Mouse (Mus musculus) hindbrain, embryonic 14.5 days (tissue): ENCODE measurements around the gene Mxra8. TPM values are rescaled to one million over a fixed set of nuclear protein-coding genes. Genes with fewer than 3 reads are reported as not detected.
A peak's percentile ranks its signal among the peaks of the same experiment; 100 is the strongest.

Source experiments
- ATAC-seq: fragments of 200-750 bp; cut with Nextera tagmentation; 2 replicates; pipeline ENCODE4 v1.8.0; 2017; ENCODE audit warnings: moderate number of reproducible peaks, mild to moderate bottlenecking, moderate TSS enrichment, moderate library complexity; ENCODE audit not compliant: low FRiP score
- DNase-seq: peaks from one replicate; pipeline ENCODE4 v3.0.0-alpha.2; 2015; ENCODE audit warnings: low spot score
- H3K27ac ChIP-seq: fragments of 300-500 bp; sonication (generic); 2 replicates; pipeline ENCODE4 v1.5.1; 2014; ENCODE audit warnings: mild to moderate bottlenecking, moderate library complexity
- H3K27me3 ChIP-seq: fragments of 300-500 bp; sonication (generic); 2 replicates; pipeline ENCODE4 v1.6.1; 2014; ENCODE audit warnings: mild to moderate bottlenecking, low read length, mixed read lengths; ENCODE audit not compliant: control insufficient read depth, insufficient read depth
- H3K36me3 ChIP-seq: fragments of 300-500 bp; sonication (generic); replicated peaks from 2 replicates; pipeline ENCODE4 v1.6.1; 2014; ENCODE audit not compliant: control insufficient read depth, insufficient read depth
- H3K4me1 ChIP-seq: fragments of 300-500 bp; sonication (generic); replicated peaks from 2 replicates; pipeline ENCODE4 v1.6.1; 2014; ENCODE audit warnings: antibody characterized with exemption, low read length, mixed read lengths; ENCODE audit not compliant: control insufficient read depth, insufficient read depth
- H3K4me2 ChIP-seq: fragments of 300-500 bp; sonication (generic); replicated peaks from 2 replicates; pipeline ENCODE4 v1.6.1; 2014; ENCODE audit warnings: mild to moderate bottlenecking, moderate library complexity
- H3K4me3 ChIP-seq: fragments of 300-500 bp; sonication (generic); replicated peaks from 2 replicates; pipeline ENCODE4 v1.5.1; 2014; ENCODE audit warnings: mild to moderate bottlenecking, low read length
- H3K9ac ChIP-seq: fragments of 300-500 bp; sonication (generic); 2 replicates; pipeline ENCODE4 v1.6.1; 2014
- H3K9me3 ChIP-seq: fragments of 300-500 bp; sonication (generic); 2 replicates; pipeline ENCODE4 v1.6.1; 2016; ENCODE audit warnings: low read length; ENCODE audit not compliant: control insufficient read depth
- WGBS: fragments of 180-500 bp; shearing (Covaris S2); extraction: QIAGEN DNeasy Blood & Tissue Kit; methylation state at CpG from one replicate; pipeline ENCODE4 v1.1.7; 2014; 5-methylcytosine and 5-hydroxymethylcytosine counted together
- polyA plus RNA-seq: library from polyadenylated mRNA; unstranded; fragments of >200 nt; fragmentation: Nextera tagmentation; extraction: Ambion mirVana; gene quantifications from 2 replicates; pipeline ENCODE4 v1.2.1, GENCODE M21; 2014

Mxra8 gene
- polyA plus RNA-seq, 1 experiment from 2014 or later: 25.8 TPM

DNA sequence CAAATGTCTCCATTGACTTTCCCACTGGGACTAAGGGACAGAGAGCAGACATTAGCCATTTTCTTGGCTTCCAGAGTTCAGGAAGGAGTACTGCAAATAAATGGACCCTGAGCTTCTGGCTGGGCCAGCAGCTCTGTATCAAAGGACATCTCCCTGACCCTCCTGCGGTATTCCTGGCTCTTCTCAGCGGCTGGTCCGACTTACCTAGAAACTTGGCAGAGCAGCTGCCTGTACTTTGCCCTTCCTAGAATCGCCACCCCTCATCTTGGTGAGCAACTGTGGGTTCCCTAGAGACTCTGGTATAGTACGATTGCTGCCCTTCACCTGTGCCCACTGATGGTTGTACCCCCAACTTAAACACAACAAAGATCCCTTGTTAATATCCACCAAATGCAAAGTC is 3.8 kb downstream of the Mxra8 start:
- Histone ChIP-seq H3K27me3 (peaks cover 9% of the 10 kb centered on the region; the same call in 1 of the 2 replicates), H3K27ac (no peak overlapping the region), H3K9me3 (no peaks in the 10 kb centered on the region), H3K4me3 (no peak overlapping the region), H3K9ac (no peak overlapping the region), H3K4me1 (peaks cover 17% of the 10 kb centered on the region), H3K4me2 (no peak overlapping the region), H3K36me3 (no peaks in the 10 kb centered on the region)
- no peak for DNase-seq
- no peak for ATAC-seq
- WGBS: 86% methylated on average over 5 of the region's 5 CpGs

DNA sequence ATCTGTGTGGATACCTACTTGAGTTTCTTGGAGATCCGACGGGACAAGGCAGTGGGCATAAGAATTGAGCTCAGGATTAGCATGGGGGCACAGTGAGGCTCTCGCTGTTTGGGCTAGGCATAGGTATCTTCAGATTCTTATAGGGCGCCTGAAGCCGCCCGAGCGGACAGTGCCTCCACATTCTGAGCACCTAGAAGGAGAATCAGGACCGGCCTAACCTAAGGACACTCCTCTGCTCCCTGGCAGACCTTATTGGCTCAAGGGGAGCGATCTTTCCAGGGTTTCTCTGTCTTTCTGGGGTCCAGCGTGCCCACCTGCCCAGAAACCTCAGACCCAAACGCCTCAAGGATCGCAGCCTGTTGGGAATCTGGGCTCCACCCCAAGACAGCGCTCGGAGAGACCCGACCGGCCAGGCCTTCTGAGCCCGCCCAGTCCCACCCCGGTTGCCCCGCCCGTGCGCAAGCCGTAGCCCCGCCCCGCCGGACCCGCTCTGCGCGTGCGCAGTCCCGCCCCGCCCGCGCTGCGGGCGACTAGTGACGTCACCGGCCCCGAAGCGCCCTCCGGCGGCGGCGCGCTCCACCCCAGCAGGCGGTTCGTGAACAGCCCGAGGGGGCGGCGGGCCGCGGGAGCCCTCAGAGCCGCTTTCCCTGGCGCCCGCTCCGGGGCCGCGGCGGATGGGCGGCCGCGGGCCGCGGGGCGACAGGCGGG is 7.5 kb downstream of the Mxra8 start, which contains the start of gene Dvl1:
Gene Dvl1, plus strand, starts transcription at position 532 of the 708 bp plus-strand sequence.
- peak within 1 kb of the TSS; percentile 84 for H3K27ac ChIP-seq
- H3K9ac ChIP-seq: peak within 1 kb of the TSS; percentile 95
- WGBS: 3% methylated on average over 49 of the region's 65 CpGs
- peak; percentile 84 for ATAC-seq
- no peaks in the 10 kb centered on the region for H3K9me3 ChIP-seq
- peak within 1 kb of the TSS; percentile 94 for H3K4me3 ChIP-seq
- no peaks in the 10 kb centered on the region for H3K36me3 ChIP-seq
- DNase-seq: peak; percentile 96
- peak within 1 kb of the TSS; percentile 68 for H3K4me2 ChIP-seq
- H3K4me1 ChIP-seq: peaks cover 32% of the 10 kb centered on the region
- H3K27me3 ChIP-seq: peaks cover under 1% of the 10 kb centered on the region; the same call in 1 of the 2 replicates

GRCm38 (mm10) chr4:155847591-155848352 is 8.3 kb downstream of the Mxra8 start:
- no peaks in the 10 kb centered on the region for H3K36me3 ChIP-seq
- peak overlapping the region; percentile 68 for H3K4me2 ChIP-seq
- H3K9me3 ChIP-seq: no peaks in the 10 kb centered on the region
- H3K27me3 ChIP-seq: no peaks in the 10 kb centered on the region
- H3K27ac ChIP-seq: peak overlapping the region; percentile 84
- ATAC-seq (peak; percentile 22), DNase-seq (peak; percentile 33)
- H3K4me1 ChIP-seq: peaks cover 32% of the 10 kb centered on the region
- H3K9ac ChIP-seq: peak overlapping the region; percentile 95
- H3K4me3 ChIP-seq: peak overlapping the region; percentile 94
- 1% methylated on average over 48 of the region's 69 CpGs for WGBS

DNA sequence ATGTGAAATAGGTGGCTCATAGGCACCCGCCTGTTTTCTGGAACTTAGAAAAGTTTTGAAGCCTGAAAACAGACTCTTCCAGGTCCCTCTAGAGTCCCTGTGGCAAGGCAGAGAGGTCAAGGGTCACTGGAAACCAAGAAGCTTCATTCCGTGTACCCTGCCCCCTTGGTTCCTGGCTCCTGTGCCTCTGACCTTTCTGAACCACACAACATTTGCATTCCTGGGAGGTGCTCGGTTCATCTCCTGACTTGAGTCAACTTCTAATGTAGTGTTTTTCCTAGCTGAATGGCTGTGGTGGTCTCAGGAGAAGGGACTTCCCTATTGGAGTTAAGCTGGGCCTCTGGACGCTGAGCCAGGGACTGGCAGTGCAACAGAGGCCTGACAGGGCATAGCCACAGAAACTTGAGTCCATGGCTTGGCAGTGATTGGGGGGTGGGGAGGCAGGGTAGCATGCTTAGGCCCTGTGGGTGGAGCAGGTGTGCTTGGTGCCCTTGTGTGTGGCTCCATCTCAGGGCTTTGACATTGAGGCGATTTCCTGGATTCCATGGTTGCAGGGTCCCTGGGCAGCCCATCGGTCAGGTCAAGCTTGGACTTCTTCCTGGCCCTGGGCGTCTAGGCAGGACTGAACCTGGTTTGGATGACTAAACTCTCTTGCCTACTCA is 9.1 kb downstream of the Mxra8 start:
- no peak overlapping the region for H3K27ac ChIP-seq
- H3K9ac ChIP-seq: peak overlapping the region; percentile 95
- H3K27me3 ChIP-seq: no peaks in the 10 kb centered on the region
- 64% methylated on average over 7 of the region's 7 CpGs for WGBS
- peak overlapping the region; percentile 94 for H3K4me3 ChIP-seq
- DNase-seq (no peak), ATAC-seq (no peak)
- peak overlapping the region; percentile 68 for H3K4me2 ChIP-seq
- no peaks in the 10 kb centered on the region for H3K9me3 ChIP-seq
- H3K4me1 ChIP-seq: peaks cover 32% of the 10 kb centered on the region
- no peaks in the 10 kb centered on the region for H3K36me3 ChIP-seq

- H3K9ac ChIP-seq: no peak overlapping the region
- peaks cover 32% of the 10 kb centered on the region for H3K4me1 ChIP-seq
Measured at GRCm38 (mm10) chr4:155849391-155849790, 9.9 kb downstream of the Mxra8 start.

GRCm38 (mm10) chr4:155849792-155850451 is 10.4 kb downstream of the Mxra8 start:
- peaks cover 9% of the 10 kb centered on the region for H3K36me3 ChIP-seq
- ATAC-seq (no peak), DNase-seq (no peak)
- peaks cover 32% of the 10 kb centered on the region for H3K4me1 ChIP-seq
- 97% methylated on average over 3 of the region's 3 CpGs for WGBS
- no peak overlapping the region for H3K27ac ChIP-seq
- no peaks in the 10 kb centered on the region for H3K27me3 ChIP-seq
- no peaks in the 10 kb centered on the region for H3K9me3 ChIP-seq
- H3K4me2 ChIP-seq: peak overlapping the region; percentile 68; the same call in 1 of the 2 replicates
- H3K4me3 ChIP-seq: no peak overlapping the region
- no peak overlapping the region for H3K9ac ChIP-seq

More at GRCm38 (mm10) chr4:155849391-155849790, 9.9 kb downstream of the Mxra8 start:
- no peaks in the 10 kb centered on the region for H3K9me3 ChIP-seq
- H3K4me2 ChIP-seq: peak overlapping the region; percentile 68
- H3K4me3 ChIP-seq: peak overlapping the region; percentile 94; the same call in 1 of the 2 replicates
- DNase-seq (no peak), ATAC-seq (no peak)
- no peaks in the 10 kb centered on the region for H3K27me3 ChIP-seq
- peaks cover 3% of the 10 kb centered on the region; the same call in 1 of the 2 replicates for H3K36me3 ChIP-seq
- no peak overlapping the region for H3K27ac ChIP-seq
- 96% methylated on average over 2 of the region's 2 CpGs for WGBS

DNA sequence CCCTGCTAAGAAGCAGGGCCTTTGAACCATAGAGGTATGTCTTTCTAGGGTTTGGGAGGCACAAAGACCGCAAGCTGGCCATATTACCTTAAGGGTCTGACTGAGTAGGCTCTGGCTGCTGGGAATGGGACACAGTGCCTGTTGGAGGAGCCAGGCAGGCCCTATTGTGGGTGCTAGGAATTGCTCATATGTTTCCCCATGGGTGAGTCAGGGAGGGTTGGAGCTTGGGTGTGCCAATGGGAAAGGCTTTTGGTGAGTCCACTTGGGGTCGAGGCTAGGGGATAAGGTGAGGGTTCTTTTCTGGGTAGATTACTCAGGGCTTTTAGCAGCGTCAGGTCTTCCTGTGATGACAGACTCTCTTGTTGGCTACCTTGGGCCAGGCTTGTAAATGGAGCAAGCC is 11.9 kb downstream of the Mxra8 start:
- no peak overlapping the region for H3K27ac ChIP-seq
- WGBS: 94% methylated on average over 3 of the region's 3 CpGs
- peaks cover 31% of the 10 kb centered on the region for H3K4me1 ChIP-seq
- no peak for ATAC-seq
- H3K36me3 ChIP-seq: peaks cover 23% of the 10 kb centered on the region
- no peaks in the 10 kb centered on the region for H3K27me3 ChIP-seq
- no peak overlapping the region for H3K9ac ChIP-seq
- no peak overlapping the region for H3K4me2 ChIP-seq
- no peaks in the 10 kb centered on the region for H3K9me3 ChIP-seq
- DNase-seq: no peak
- H3K4me3 ChIP-seq: no peak overlapping the region

DNA sequence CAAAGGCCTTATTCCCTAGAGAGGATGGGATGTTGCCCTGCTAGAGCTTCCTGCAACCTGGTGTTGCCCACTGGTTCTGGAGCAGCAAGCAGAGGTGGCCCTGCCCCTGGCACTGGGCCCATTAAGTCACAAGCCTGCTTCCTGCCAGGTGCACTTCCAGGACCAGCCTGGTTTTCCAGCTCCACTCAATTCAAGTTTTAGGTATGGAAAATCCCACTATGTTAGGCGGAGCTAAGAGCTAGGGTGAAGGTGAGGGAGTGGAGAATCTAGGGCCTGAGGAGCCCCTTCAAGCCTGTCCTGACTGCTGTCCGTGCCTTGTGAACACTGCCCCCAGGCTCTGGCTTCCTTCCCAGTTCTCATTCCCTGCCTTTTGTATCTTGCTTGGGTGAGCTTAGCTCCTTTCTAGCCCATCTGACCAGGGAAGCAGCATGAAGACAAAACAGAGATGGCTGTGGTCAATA is 12.5 kb downstream of the Mxra8 start:
- Histone ChIP-seq H3K4me1 (peaks cover 25% of the 10 kb centered on the region), H3K27ac (no peak overlapping the region), H3K36me3 (peaks cover 29% of the 10 kb centered on the region), H3K27me3 (no peaks in the 10 kb centered on the region), H3K4me3 (no peak overlapping the region), H3K4me2 (no peak overlapping the region), H3K9ac (no peak overlapping the region), H3K9me3 (no peaks in the 10 kb centered on the region)
- DNase-seq (no peak), ATAC-seq (no peak)
- 74% methylated on average over 2 of the region's 2 CpGs for WGBS
